Mouse (Mus musculus): Measurements from ENCODE around the gene Dera. TPM values are rescaled to one million over a fixed set of nuclear protein-coding genes. Genes with fewer than 3 reads are reported as not detected.

Dera gene
- polyA plus RNA-seq, 1 experiment from 2014 or later = 15.9 TPM

- H3K4me2 ChIP-seq (ENCODE audit: low read length) = no peak overlapping the region
- WGBS = 97% methylated on average over 13 of the region's 13 CpGs
- no peak for ATAC-seq (ENCODE audit: low FRiP score, low TSS enrichment)
Measured at GRCm38 (mm10) chr6:137836799-137837198, 82.5 kb downstream of the Dera start.

GRCm38 (mm10) chr6:137843337-137843736 lies 89.0 kb downstream of the Dera start:
- no peaks in the 10 kb centered on the region for H3K9me3 ChIP-seq (ENCODE audit: control insufficient read depth, low read length)
- H3K9ac ChIP-seq (replicated peaks; ENCODE audit: low read length) = no peak overlapping the region
- H3K4me2 ChIP-seq (ENCODE audit: low read length) = no peak overlapping the region
- no peaks in the 10 kb centered on the region for H3K36me3 ChIP-seq (ENCODE audit: control insufficient read depth, insufficient read depth, low read length)
- DNase-seq (no peak), ATAC-seq (ENCODE audit: low FRiP score, low TSS enrichment) (no peak)
- WGBS = 96% methylated on average over 3 of the region's 3 CpGs
- H3K27ac ChIP-seq (replicated peaks; ENCODE audit: low read depth, low read length) = no peak overlapping the region
- H3K4me3 ChIP-seq (replicated peaks; ENCODE audit: low read depth, low read length) = no peak overlapping the region
- H3K27me3 ChIP-seq (ENCODE audit: control insufficient read depth, insufficient read depth, low read length) = no peaks in the 10 kb centered on the region
- no peaks in the 10 kb centered on the region for H3K4me1 ChIP-seq (ENCODE audit: control insufficient read depth, insufficient read depth, low read length)

More at GRCm38 (mm10) chr6:137836799-137837198, 82.5 kb downstream of the Dera start:
- DNase-seq = no peak
- Histone ChIP-seq H3K4me1 (ENCODE audit: control insufficient read depth, insufficient read depth, low read length) (no peaks in the 10 kb centered on the region), H3K27ac (replicated peaks; ENCODE audit: low read depth, low read length) (no peak overlapping the region), H3K36me3 (ENCODE audit: control insufficient read depth, insufficient read depth, low read length) (no peaks in the 10 kb centered on the region), H3K9me3 (ENCODE audit: control insufficient read depth, low read length) (no peaks in the 10 kb centered on the region), H3K4me3 (replicated peaks; ENCODE audit: low read depth, low read length) (no peak overlapping the region), H3K9ac (replicated peaks; ENCODE audit: low read length) (no peak overlapping the region), H3K27me3 (ENCODE audit: control insufficient read depth, insufficient read depth, low read length) (no peaks in the 10 kb centered on the region)

GRCm38 (mm10) chr6:137857198-137858194 lies 103.2 kb downstream of the Dera start:
- Histone ChIP-seq H3K9me3 (ENCODE audit: control insufficient read depth, low read length) (peaks cover 9% of the 10 kb centered on the region), H3K4me2 (ENCODE audit: low read length) (no peak overlapping the region), H3K27me3 (ENCODE audit: control insufficient read depth, insufficient read depth, low read length) (no peaks in the 10 kb centered on the region), H3K4me3 (replicated peaks; ENCODE audit: low read depth, low read length) (no peak overlapping the region), H3K9ac (replicated peaks; ENCODE audit: low read length) (no peak overlapping the region), H3K36me3 (ENCODE audit: control insufficient read depth, insufficient read depth, low read length) (no peaks in the 10 kb centered on the region), H3K27ac (replicated peaks; ENCODE audit: low read depth, low read length) (no peak overlapping the region), H3K4me1 (ENCODE audit: control insufficient read depth, insufficient read depth, low read length) (no peaks in the 10 kb centered on the region)
- 95% methylated on average over 10 of the region's 10 CpGs for WGBS
- no peak for ATAC-seq (ENCODE audit: low FRiP score, low TSS enrichment)
- no peak for DNase-seq

GRCm38 (mm10) chr6:137869903-137870580 lies 115.7 kb downstream of the Dera start:
- WGBS = 83% methylated on average over 7 of the region's 7 CpGs
- Histone ChIP-seq H3K36me3 (ENCODE audit: control insufficient read depth, insufficient read depth, low read length) (no peaks in the 10 kb centered on the region), H3K9ac (replicated peaks; ENCODE audit: low read length) (no peak overlapping the region), H3K4me2 (ENCODE audit: low read length) (no peak overlapping the region), H3K27ac (replicated peaks; ENCODE audit: low read depth, low read length) (no peak overlapping the region), H3K4me3 (replicated peaks; ENCODE audit: low read depth, low read length) (no peak overlapping the region), H3K9me3 (ENCODE audit: control insufficient read depth, low read length) (peaks cover 3% of the 10 kb centered on the region; the same call in 1 of the 2 replicates), H3K4me1 (ENCODE audit: control insufficient read depth, insufficient read depth, low read length) (no peaks in the 10 kb centered on the region), H3K27me3 (ENCODE audit: control insufficient read depth, insufficient read depth, low read length) (no peaks in the 10 kb centered on the region)
- ATAC-seq (ENCODE audit: low FRiP score, low TSS enrichment) = no peak
- no peak for DNase-seq

GRCm38 (mm10) chr6:137870667-137871066 lies 116.3 kb downstream of the Dera start:
- WGBS = 90% methylated on average over 6 of the region's 6 CpGs
- Histone ChIP-seq H3K27ac (replicated peaks; ENCODE audit: low read depth, low read length) (no peak overlapping the region), H3K36me3 (ENCODE audit: control insufficient read depth, insufficient read depth, low read length) (no peaks in the 10 kb centered on the region), H3K9ac (replicated peaks; ENCODE audit: low read length) (no peak overlapping the region), H3K4me2 (ENCODE audit: low read length) (no peak overlapping the region), H3K4me1 (ENCODE audit: control insufficient read depth, insufficient read depth, low read length) (no peaks in the 10 kb centered on the region), H3K27me3 (ENCODE audit: control insufficient read depth, insufficient read depth, low read length) (no peaks in the 10 kb centered on the region), H3K9me3 (ENCODE audit: control insufficient read depth, low read length) (peaks cover 3% of the 10 kb centered on the region; the same call in 1 of the 2 replicates), H3K4me3 (replicated peaks; ENCODE audit: low read depth, low read length) (no peak overlapping the region)
- DNase-seq (no peak), ATAC-seq (ENCODE audit: low FRiP score, low TSS enrichment) (no peak)

GRCm38 (mm10) chr6:137872055-137872735 lies 117.8 kb downstream of the Dera start:
- DNase-seq = peak; percentile 77
- no peak overlapping the region for H3K27ac ChIP-seq (replicated peaks; ENCODE audit: low read depth, low read length)
- no peaks in the 10 kb centered on the region for H3K27me3 ChIP-seq (ENCODE audit: control insufficient read depth, insufficient read depth, low read length)
- no peaks in the 10 kb centered on the region for H3K36me3 ChIP-seq (ENCODE audit: control insufficient read depth, insufficient read depth, low read length)
- peaks cover 3% of the 10 kb centered on the region; the same call in 1 of the 2 replicates for H3K9me3 ChIP-seq (ENCODE audit: control insufficient read depth, low read length)
- ATAC-seq (ENCODE audit: low FRiP score, low TSS enrichment) = 0 out of 2 replicates have a peak, but pooled peaks have one; percentile 37
- H3K4me3 ChIP-seq (replicated peaks; ENCODE audit: low read depth, low read length) = no peak overlapping the region
- WGBS = 39% methylated on average over 17 of the region's 17 CpGs
- peak overlapping the region; percentile 9; the same call in 1 of the 2 replicates for H3K4me2 ChIP-seq (ENCODE audit: low read length)
- H3K9ac ChIP-seq (replicated peaks; ENCODE audit: low read length) = no peak overlapping the region
- H3K4me1 ChIP-seq (ENCODE audit: control insufficient read depth, insufficient read depth, low read length) = no peaks in the 10 kb centered on the region

GRCm38 (mm10) chr6:137874471-137875244 lies 120.3 kb downstream of the Dera start:
- 94% methylated on average over 8 of the region's 8 CpGs for WGBS
- H3K9me3 ChIP-seq (ENCODE audit: control insufficient read depth, low read length) = peaks cover 3% of the 10 kb centered on the region; the same call in 1 of the 2 replicates
- H3K9ac ChIP-seq (replicated peaks; ENCODE audit: low read length) = no peak overlapping the region
- H3K27ac ChIP-seq (replicated peaks; ENCODE audit: low read depth, low read length) = no peak overlapping the region
- H3K4me3 ChIP-seq (replicated peaks; ENCODE audit: low read depth, low read length) = no peak overlapping the region
- no peaks in the 10 kb centered on the region for H3K27me3 ChIP-seq (ENCODE audit: control insufficient read depth, insufficient read depth, low read length)
- no peak for DNase-seq
- no peak overlapping the region for H3K4me2 ChIP-seq (ENCODE audit: low read length)
- H3K4me1 ChIP-seq (ENCODE audit: control insufficient read depth, insufficient read depth, low read length) = no peaks in the 10 kb centered on the region
- no peak for ATAC-seq (ENCODE audit: low FRiP score, low TSS enrichment)
- H3K36me3 ChIP-seq (ENCODE audit: control insufficient read depth, insufficient read depth, low read length) = no peaks in the 10 kb centered on the region

GRCm38 (mm10) chr6:137885644-137886043 lies 131.3 kb downstream of the Dera start:
- ATAC-seq (ENCODE audit: low FRiP score, low TSS enrichment) = no peak
- H3K4me2 ChIP-seq (ENCODE audit: low read length) = no peak overlapping the region
- no peak overlapping the region for H3K27ac ChIP-seq (replicated peaks; ENCODE audit: low read depth, low read length)
- H3K9ac ChIP-seq (replicated peaks; ENCODE audit: low read length) = no peak overlapping the region
- no peak overlapping the region for H3K4me3 ChIP-seq (replicated peaks; ENCODE audit: low read depth, low read length)
- DNase-seq = no peak
- 94% methylated on average over 6 of the region's 6 CpGs for WGBS
- no peaks in the 10 kb centered on the region for H3K27me3 ChIP-seq (ENCODE audit: control insufficient read depth, insufficient read depth, low read length)
- no peaks in the 10 kb centered on the region for H3K4me1 ChIP-seq (ENCODE audit: control insufficient read depth, insufficient read depth, low read length)
- no peaks in the 10 kb centered on the region for H3K36me3 ChIP-seq (ENCODE audit: control insufficient read depth, insufficient read depth, low read length)
- H3K9me3 ChIP-seq (ENCODE audit: control insufficient read depth, low read length) = no peaks in the 10 kb centered on the region

Data from midbrain, embryonic 14.5 days (tissue).